Mouse (Mus musculus): ENCODE results near the gene Kdm6b.

GRCm38 (mm10) chr11:69396772-69397171 is 16.7 kb downstream of the Kdm6b start:
- no peak for TF ChIP-seq CTCF (conservative IDR thresholded peaks at IDR 0.05 in 1 of 2, IDR thresholded peaks at IDR 0.05 in 1 of 2; ENCODE audit: low read depth in 2 of 2, low read length in 2 of 2)
- no peak for TF ChIP-seq MAX (IDR thresholded peaks at IDR 0.05; ENCODE audit: low read length)
- TF ChIP-seq HCFC1 (IDR thresholded peaks at IDR 0.05; ENCODE audit: low read depth, low read length), result no peak
